Mouse (Mus musculus): Measurements from ENCODE around the gene Mfsd6l.
A peak's percentile ranks its signal among the peaks of the same experiment; 100 is the strongest.

The Mfsd6l gene

DNA sequence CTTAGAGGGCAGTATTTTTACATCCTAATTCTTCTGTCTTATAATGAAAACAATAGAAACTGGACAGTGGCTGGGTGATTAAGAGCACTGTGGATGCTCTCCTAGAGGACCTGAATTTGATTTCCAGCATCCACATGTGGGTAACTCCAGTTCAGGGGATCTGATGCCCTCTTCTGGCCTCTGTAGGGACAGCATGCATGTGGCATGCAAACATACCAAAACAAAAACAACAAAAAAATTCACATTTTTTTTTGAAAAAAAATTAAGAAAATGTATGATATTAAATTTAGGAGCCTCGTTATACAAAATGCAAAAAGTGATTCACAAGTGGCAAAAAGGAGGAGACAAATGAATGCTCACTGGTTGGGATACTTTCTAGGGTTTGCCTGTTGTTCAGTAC is 3.6 kb downstream of the Mfsd6l start:
- peak; percentile 36 for DNase-seq

DNA sequence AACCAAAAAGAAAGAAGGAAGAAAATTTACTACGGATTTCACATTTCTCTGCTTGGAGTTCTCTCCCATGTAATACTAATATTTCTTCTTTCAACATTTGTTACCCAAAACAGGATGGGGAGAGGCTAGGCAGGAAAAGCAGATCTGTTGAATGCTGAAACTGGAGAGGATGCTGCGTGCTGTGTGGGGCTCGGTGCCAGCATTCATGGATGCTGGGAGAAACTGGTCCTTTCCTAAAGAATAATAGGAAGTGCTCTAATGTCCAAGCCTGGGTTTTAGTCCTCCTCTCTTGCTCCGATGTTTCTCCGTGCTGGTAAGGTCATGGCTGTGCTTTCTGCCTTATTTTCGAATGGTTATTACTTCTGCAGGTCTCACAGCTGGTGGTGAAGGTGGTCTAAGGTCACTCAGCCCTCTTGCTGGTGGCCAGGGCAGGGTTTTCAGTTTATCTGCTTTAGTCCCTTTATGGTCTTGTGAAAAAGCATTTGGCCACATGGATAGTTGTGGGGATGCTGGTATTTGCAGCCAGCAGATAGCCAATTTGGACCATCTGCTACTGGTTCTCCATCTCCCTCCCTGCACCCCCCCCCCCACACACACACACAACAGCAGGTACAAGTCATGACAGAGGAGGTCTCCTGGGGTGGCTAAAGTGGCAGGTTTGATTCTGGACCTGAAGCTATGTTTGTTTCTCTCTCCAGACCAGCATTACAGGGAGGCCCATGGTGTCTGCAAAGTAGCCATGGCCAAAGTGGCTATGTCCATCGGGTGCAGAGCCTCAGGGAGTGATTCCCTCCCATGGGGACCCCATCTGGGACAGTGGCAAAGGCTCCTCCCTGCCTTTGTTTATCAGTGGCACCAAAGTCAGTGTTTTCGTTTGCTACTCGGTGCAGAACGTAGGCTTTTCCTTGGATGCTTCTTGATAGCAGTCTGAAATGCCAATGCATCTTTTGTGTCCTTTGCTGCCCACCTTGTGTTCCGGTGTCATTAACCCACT is 6.3 kb downstream of the Mfsd6l start:
- DNase-seq = no peak

DNA sequence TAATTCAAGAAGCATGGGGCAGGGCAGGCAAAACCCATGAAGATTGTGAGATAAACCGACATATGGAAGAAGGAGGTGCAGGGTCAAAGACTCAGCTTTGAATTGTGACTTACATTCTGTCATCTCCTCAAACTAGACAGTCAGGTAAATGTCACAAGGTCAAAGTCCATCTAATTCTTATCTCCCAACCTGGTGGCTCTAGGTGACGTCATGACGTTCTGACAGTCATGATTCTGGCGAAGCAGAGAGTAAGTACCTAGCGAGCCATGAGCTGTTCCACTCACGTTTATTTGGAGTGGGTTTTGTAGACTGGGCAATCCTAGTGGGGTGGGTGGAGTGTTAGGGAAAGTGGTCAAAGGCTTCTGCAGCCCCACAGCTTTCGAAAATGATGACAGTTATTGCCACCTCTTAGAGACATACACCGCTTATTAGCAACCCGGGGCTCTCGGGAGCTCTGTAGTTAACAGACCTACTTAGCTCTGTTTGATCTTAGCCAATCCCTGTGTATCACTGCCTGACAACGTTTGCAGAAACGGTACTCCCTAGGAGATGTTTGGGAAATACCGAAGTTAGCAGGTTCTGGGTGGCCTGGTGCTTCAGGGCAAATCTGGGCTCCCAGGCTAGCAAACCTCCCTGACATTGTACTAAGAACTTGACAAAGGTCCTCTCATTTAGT is 8.5 kb downstream of the Mfsd6l start:
- no peak for DNase-seq

DNA sequence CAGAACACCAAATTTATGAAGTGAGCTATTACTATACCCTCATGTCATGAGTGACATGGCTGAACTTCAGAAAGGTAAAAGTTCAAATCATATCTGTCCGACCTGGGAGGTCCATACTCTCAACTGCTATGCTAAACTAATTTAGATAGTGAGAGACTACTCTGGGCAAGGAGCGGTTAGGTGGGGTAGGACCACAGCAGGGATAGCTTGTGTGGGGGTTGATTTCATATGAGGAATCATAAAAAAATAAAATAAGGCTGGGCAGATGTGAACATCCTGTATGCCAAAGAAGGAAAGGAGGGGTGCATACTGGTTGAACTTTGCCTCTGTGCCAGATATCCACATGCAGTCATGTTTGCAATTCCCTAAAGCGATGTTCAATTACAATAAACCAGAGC is 9.0 kb downstream of the Mfsd6l start:
- DNase-seq = no peak

DNA sequence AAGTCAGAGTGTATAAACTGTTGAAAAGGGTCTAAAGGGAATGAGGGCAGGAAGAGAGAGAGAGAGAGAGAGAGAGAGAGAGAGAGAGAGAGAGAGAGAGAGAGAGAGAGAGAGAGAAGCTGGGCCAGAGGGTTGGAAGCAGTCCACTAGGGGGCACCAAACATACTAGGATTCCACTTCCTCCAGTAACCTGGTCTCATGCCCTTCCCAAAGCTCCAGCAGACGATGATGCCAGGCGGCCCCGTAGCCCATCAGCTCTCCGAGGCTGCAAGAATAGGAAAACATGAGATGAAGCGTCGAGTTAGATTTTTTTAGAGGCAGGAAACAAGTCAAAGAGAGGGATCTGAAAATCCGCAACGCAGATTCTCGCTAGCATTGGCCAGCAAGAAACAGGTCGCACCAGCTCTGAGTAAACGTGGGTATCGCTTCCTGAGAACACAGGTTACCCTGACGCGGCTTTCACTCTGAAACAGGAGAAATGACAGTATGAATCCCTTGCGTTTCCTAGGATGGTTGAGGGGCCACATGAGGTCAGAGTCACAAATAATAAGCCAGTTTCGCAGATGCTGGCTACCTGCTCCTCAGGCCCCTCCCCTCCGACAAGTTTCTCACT is 10.6 kb downstream of the Mfsd6l start:
- peak; percentile 55 for DNase-seq

DNA sequence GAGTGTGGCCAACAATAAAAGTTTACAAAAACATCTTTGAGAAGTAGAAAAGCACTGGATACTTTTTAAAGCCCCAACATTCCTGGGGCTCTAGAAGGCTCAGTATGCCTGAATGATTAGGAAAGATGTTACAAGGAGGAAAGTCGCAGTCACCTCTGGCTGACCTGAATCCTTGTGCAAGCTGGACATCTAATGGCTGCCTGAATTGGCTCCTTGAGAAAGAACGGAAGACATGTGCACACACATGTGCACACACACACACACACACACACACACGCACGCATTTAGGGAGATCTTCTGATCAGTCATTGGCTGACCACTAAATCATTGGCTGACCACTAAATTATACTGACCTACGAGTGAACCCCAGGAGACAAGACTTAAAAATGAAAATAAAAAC is 14.9 kb downstream of the Mfsd6l start:
- no peak for DNase-seq

DNA sequence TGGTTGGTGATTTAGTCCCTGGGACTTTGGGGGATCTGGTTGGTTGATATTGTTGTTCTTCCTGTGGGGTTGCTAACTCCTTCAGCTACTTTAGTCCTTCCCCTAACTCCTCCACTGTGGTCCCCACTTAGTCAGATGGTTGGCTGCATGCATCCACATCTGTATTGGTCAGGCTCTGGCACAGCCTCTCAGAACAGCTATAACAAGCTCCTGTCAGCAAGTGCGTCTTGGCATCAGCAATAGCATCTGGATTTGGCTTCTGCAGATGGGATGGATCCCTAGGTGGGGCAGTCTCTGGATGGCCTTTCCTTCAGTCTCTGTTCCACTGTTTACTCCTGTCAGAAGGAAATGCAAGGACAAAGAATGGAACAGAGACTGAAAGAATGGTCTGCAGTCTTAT is 21.1 kb downstream of the Mfsd6l start:
- DNase-seq = no peak

DNA sequence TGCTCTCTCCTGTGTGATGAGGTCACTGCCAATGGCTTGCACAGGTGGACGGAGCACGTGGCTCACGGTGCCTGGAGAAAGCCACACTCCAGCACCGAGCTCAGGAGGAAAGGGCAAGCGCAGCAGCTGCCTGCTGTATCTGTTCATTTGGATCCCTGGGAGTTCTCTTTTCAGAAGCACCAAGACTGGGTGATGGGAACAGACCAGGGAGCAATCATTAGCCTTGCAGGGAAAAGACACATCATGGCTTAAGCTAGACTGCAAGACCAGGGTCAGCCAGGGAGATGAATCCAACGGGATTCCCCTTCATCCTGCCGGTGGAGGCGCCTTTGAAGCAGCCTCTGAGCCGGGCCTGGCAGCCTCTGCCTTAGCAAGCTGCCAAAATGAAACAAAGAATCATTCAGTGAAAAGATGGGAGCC is 23.5 kb downstream of the Mfsd6l start:
- DNase-seq = no peak

DNA sequence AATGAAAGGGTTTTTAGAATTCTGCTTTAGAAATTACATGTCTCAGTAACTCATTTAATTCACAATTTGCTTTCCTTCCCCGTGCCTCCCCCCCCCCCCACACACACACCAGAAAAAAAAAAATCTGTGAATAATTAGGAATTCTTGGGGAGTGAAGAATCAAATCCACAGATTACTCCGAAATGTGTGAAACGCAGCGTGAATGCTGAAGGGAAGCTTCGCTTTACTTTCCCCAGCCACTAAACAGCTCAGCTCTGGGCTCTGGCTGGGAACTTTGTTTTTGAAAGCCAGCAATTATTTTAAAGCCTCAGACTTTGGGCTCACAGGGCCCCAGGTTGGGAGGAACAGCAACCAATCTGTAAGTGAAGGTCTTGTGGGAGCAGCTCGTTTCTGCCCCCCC is 24.6 kb downstream of the Mfsd6l start:
- DNase-seq = no peak

DNA sequence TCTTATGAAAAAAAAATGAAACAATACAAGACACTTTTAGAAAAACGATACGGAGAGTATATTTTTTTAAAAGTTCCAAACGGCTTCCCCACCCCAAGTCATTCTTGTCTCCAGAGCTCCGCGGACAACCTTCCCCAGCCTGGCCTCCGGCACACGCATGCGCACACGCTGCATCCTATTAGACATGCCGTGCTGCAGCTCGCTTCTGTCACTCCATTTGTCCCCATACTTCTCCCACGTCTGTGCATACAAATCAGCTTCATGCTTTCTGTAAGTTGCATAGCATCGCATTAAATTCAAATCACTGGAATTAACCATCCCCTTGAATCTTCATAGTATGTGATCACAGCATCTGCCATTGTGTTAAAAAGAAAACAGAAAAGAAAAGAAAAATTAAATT is 27.2 kb downstream of the Mfsd6l start:
- DNase-seq = no peak

DNA sequence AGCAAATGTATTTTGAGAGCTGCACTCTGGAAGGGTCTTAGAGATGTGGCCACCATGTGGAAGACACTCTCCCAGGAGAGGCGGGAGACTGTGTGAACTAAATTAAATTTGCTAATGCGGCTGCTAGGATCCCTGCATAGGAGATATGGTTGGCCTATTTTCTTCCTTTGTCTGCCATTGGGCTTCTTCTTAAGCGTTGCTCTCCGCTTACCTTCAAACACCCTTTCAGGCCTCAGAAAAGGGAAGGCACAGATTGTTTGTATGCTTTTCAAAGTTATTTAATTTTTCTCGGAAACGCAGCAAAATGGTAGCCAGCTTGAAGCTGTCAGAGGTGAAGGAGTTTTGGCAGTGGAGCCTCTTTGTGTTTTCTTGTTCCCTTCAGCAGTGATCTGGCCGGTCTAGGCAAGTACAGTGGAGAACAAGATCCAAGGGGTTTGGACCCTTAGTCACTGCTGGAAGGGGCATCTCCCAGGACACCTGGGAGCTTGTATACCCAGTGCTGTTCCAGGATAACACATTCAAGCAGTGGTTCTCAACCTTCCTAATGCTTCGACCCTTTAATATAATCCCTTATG is 28.0 kb downstream of the Mfsd6l start:
- no peak for DNase-seq

DNA sequence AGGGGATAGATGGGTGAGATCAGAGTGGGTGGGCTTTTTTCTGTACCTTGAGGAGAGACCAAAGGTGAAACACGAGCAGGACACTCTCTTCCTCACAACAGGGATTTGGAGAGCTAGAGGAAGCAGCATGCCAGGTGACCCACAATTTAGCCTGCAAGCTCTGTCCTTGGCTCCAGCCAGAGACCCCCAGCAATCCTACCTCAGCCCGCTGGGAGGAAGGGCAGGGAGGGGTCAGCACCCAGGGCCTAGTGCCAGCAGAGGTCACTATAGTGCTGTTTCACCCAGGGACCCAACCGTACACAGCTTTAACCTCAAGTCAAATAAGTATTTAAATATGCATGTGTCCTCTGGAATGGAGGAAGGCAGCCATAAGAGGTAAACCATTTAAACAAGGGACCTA is 29.9 kb downstream of the Mfsd6l start:
- DNase-seq = peak; percentile 29

DNA sequence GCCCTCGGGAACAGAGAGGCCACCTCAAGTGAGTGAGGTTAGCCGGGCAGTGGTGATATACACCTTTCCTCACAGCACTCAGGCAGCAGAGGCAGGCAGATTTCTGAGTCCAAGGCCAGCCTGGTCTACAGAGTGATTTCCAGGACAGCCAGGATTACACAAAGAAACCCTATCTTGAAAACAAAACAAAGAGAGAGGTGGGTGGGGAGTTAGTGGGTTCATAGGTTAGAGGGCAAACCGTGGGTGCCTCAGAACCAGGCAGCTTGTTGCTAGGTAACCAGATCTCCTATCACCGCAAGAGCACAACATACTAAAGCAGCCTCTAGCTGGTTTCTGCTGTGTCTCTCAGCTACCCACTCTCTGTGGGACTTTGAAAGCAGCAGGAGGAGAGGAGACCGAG is 30.7 kb downstream of the Mfsd6l start, which contains the start of gene Ccdc42:
Gene Ccdc42, plus strand, starts transcription at position 301 of the 400 bp plus-strand sequence.
- no peak for DNase-seq

DNA sequence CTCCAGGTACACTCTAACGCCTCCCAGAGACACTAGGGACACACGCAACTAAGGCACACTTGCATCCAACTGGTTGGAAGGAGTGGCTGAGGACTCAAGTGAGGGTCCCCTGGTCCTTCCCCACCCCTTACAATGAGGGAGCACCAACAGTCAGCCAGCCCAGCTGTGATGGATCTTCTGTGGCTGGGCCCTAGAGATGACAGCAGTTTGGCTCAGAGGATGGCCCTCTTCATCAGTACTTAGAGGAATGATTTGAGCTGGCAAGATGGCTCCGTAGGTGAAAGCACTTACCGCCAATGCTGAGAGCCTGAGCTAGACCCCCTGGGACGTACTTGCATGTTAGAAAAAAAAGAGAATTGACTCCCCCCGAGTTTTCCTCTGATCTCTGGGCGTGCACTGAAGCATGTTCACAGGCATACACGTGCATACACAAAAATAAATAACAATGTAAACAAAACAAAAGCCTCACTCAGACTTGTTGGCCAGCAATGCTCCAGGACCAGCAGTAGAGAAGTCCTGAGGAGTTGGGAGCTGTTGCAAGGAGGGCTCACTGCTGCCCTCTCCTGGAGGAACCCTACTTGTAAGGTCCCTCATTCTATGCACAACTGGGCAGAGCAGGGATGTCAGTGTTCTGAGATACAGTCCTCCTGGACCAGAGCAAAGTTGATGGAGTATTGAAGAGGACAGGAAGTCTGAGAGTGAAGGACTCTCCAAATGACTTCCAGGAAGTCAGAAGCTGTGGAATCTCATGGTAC is 33.2 kb downstream of the Mfsd6l start:
- DNase-seq = peak; percentile 70

DNA sequence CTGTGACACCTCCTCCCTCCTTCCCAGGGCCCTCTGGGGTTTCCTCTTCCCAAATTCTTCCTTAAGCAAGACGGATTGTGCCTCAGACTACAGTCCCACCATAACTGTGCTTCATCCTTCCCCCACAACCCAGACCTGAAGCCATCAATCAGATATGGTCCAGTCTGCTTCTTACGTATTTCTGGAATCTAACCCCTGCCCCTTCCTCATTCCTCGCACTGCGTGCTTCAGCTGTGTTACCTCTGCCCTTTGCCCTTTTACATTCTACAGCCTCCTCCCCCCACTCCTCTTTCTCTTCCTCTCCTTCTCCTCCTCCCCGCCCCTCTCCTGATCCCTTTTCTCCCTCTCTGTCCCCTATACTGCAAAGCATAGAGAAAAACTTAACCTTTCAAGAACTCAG is 35.7 kb downstream of the Mfsd6l start:
- DNase-seq = no peak

DNA sequence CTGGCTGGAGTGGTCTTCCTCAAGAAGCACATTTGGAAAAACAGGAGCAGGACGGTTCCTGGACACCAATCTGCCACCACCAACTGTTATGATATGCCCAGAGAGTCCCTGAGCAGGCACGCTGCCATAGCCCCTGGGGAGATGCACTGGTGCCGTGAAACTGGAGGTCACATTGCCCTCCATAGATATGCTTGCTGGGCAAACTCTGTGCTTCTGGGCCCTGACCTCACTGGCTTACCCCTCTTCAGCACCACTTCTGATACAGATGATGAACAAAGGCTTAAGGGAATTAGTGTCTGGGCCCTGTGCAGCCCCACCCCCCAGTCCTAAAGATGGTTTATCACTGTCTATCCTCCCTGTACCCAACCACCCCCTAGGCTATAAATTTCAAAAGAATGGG is 37.3 kb downstream of the Mfsd6l start:
- DNase-seq = no peak

DNA sequence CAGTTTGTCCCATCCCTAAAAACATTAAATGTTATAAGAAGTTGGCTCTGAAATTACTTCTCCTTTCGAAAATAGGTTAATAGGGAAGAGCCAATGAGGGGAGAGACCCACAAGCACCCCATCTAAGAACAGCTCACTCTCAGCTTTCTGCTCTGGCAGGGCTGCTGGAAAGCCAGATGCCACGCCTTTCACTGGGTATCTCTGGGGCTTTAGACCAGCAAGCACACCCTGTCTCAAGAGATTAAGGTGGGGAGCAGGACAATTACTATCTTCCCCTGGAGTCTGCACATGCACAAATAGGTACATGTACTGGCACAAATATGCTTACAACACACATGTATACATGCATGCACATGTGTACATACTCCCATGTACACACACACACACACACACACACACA is 41.9 kb downstream of the Mfsd6l start:
- DNase-seq = no peak

DNA sequence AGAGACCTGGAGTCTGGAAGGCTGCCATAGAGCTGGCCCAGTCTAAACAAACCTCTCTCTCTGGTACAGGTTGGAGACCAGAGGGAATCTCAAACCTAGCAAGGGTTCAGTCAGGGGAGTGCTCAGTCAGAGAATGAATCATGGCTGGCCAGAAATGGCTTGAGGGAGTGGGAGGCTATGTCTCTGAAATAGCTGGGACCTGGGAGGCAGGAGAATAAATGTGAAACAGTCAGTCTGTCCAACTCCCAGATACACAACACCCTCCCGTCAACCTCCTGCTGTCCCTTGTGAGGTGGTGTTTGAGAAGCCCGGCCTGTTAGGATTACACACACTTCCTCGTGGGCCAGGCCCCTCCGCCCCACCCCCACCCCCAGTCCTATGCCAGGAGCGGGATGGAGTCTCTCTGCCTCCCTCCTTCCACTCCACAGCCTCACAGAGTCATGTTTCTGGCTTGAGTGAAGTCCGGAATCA is 44.6 kb downstream of the Mfsd6l start:
- DNase-seq = no peak

DNA sequence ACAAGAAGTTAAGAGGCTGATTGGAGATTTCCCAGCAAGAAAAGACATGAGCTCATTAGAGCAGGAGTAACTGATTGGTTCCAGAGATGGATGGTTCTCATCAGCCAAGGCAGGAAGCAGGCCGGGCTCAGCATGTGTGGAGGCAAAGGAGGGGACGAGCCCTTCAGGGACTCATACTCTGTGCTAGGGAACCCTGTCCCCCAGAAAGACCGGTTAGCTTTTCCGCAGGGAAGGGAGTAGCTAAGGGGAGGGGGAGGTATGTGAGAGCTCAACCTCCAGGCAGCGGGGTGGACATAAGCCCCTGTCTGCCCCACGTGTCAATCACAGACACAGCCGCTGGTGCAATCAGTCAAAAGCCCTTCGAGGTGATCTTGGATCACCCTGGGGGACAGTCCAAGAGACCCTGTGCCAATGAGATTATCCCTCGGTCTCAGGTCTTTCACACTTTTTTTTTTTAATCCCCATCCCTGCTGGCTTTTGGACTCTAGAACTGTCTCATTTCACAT is 45.6 kb downstream of the Mfsd6l start:
- no peak for DNase-seq

DNA sequence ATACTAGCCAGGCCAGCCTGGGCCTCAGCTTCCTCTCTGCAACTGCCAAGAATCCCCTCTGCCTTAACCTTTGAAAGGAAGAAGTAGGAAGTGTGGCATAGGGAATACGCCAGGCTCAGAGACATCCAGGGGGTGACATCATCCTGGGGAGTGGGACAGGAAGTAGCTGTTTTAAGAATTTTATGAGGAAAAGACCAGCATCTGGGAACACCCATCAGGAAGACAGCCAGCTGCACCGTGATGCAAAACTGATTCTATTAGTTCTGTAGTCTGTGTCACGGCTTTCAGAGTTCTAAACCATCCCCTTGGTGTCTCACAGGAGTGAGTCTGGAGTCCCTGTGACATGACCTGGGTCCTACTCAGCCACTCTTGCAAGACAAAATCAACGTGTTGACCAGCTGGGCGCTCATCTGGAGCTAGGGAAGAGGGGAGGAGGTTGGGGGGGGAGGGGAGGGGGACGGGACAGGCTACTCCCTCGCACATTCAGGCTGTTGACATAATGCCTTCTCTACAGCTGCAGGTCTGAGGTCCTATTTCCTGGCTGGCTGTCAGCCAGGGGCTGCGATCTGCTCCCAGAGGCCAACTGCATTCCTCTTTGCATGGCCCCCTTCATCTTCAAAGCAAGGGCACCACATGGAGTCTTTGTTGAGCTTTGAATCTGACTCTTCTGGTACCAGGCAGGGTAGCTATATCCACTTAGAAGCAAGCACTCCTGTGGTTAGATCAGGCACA is 46.4 kb downstream of the Mfsd6l start:
- no peak for DNase-seq

DNA sequence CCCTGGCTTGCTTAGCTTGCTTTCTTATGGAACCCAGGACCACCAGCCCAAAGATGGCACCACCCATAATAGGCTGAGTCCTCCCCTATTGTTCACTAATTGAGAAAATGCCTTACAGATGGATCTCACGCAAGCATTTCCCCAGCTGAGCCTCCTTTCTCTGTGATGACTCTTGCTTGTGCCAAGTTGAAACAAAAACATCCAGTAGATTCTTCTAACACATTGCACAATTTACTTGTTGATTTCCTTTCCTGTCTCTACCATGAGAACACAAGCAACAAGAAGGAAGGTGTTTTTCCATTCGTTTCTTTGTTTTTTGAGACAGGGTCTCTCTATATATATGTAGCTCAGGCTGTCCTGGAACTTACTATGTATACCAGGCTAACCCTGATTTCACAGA is 51.1 kb downstream of the Mfsd6l start:
- DNase-seq = no peak
